Mouse (Mus musculus) frontal cortex, postnatal 36 days (tissue): ENCODE data around the gene Fbxl16.
"Not testable (repeated sequence)": the region's sequence is repeated elsewhere in the genome, so short reads cannot be mapped to it uniquely, and the experiment has no call there.

Source experiments
- DNase-seq, 2 experiments: peaks; one replicate each; pipeline ENCODE4 v3.0.0; 2022; ENCODE audit warnings: low spot score in 2 of 2

The Fbxl16 gene

DNA sequence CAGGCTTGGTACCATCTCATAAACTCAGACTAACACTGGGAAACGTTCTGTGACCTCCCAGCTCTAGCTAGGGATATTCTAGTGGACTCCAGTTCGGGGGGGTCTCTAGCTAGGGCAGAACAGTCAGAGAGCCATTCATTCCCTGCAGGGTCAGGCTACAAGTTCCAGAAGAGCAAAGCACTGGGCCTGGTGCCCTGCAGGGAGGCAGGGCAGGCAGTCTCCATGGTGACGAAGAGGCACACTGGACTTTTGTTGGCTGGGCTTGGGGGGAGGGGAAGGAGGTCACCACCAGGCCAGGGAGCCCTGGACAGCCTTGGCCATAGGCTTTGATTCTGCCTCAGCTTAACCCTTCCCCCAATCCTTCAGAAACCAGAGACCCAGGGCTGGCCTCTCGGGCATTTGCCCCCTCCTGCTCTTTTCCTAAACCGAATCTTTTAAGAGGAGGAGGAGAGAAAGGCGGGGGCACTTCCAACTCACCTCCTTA lies 13.2 kb upstream of the Fbxl16 start, which contains the start of gene AC134908.4:
AC134908.4 (minus strand) TSS at position 51 of the 484 bp plus-strand sequence.
- peak in 1 of 2 experiments; percentile 63 for DNase-seq

DNA sequence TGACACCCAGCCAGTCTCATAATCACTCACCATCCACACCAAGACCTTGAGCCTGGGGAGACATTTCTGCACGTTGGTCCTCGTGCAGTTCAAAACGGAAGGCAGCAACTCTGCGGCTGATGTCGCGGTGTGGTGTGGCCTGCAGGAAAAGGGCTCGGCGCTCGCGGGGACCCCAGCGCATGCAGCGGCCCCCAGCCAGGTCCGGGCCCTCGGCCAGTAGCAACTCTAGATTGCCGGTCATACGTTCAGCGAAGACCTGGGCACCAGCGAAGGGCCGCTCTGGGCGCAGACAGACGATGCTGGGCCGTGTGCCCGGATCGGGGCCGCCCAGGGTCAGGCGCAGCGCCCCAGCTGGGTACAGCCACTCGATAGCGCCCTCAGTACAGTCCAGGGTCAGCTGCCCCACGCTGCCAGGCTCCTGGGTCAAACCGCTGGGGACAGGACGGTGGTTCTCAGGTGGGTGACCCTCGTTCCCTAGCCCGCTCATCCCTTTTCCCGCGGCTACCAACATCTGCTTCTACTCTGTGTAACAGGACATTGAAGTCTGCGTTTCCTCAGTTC lies 12.6 kb upstream of the Fbxl16 start:
- DNase-seq = no peak

DNA sequence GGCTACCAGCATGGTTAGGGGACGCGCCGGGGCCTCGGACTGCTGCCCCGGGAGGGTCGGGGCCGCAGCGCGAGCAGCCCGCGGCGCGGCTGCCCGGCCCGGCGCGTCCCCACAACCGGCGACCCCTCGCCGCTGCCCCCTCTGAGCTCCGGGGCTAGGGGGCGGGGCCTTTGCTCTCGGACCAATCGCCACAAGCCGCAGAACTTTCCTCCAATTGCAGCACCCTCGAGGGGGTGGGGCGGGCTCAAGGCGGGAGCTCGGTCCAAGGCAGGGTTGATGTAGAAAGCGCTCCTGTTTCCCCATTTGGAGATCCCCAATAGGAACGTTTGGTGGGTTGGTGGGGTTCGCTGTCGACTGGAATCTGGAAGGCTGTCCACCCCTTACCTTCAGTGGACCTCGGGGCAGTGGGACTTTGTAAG lies 11.9 kb upstream of the Fbxl16 start, which contains the start of gene Metrn:
Metrn (minus strand) TSS at position 186 of the 419 bp plus-strand sequence.
- peak in 1 of 2 experiments; percentile 67 for DNase-seq

DNA sequence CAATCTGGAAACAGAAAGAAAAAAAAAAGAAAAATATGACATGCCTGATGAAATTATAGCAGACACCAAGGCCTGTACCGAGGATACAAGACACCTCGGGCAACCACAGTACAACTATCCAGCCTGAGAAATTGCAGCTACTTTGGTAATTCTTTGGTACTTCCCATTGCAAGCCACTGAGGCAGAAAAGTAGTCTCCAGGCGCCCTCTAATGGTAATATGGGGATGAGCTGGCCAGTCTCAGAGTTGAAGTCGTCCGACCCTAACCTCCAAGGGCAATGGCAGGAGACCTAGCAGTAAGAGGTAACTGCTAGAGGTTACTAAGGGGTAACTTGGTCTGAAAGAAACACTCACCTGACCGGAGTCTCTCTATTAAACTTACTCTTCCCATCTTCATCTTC lies 7.9 kb upstream of the Fbxl16 start:
- peak in 1 of 2 experiments; percentile 84 for DNase-seq

DNA sequence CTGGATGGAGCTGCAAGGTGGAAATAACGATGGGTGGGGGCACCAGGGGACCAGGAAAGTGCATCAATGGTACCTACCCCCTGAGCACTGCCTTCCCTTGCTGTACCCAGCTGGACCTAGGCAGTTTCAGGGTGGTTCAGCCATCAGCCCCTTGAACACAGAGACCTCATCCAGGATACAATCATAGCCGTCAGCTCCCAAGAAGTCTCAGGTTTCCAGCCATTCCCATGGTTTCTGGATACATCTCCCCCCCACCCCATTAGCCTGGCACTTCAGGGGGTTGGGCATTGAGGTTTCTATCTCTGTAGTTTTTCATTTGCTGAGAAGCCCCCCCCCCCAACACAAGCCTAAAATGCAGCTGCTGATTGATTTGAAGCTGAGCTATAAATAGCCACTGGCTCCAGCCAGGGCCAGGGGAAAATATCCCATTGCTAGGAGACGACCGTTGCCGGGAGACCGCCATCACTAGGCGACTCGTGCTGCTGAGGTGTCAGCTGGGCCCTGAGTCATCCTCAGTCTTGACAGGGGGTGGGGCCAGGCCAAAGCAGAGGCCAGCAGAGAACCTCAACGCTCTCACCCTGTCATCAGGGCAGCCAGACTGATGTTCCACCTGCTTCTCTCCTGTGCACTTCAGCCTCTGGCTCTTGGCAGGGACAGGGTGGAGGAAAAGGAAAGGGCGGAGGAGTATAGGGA lies 5.9 kb upstream of the Fbxl16 start:
- DNase-seq = peak; percentile 79 to 88

DNA sequence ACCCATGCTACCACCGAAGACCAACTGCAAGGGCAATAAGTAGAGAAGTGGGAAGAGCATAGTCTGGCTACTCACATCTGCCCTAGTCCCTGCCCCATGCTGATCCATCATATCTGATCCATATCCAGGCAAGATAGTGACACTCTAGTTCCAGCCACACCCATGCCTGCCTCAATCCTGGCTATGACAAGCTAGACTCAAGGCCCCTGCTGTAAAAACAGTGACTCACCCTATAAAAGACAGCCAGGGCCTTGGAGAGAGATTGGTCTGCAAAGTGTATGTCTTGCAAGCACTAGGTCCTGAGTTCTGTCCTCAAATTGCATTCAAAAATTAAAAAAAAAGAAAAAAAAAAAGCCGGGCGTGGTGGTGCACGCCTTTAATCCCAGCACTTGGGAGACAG lies 2.4 kb upstream of the Fbxl16 start:
- no peak for DNase-seq

DNA sequence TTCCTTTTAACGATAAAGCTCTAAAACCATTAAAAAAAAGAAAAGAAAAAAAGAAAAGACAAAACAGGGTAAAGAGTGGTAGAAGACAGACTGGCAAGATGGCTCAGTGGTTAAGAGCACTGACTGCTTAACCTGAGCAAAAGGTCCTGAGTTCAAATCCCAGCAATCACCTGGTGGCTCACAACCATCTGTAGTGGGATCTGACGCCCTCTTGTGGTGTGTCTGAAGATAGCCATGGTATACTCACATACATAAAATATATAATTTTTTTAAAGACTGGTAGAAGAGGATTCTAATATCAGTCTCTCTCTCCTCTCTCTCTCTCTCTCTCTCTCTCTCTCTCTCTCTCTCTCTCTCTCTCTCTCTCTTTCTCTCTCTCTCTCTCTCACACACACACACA lies 1.4 kb upstream of the Fbxl16 start:
- not testable (repeated sequence) for DNase-seq

DNA sequence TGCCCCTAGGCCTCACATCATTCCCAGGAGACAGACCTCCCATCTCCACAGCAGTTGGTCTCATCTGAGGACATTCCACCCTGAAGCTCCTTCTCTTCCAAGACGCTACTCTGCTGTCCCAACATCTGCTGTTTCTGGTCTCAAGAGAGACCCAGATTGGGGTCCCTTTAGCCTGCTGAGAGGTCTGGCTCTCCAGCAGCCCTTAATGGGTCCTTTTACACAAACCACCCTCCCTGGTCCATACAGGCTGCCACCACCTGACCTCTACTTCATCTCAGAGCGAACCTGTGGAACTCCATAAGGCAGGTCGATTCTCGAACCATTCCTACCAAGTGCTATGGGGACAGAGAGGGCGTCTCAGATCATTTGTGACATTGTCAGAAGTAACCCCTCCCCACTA lies 857 bp upstream of the Fbxl16 start:
- no peak for DNase-seq

DNA sequence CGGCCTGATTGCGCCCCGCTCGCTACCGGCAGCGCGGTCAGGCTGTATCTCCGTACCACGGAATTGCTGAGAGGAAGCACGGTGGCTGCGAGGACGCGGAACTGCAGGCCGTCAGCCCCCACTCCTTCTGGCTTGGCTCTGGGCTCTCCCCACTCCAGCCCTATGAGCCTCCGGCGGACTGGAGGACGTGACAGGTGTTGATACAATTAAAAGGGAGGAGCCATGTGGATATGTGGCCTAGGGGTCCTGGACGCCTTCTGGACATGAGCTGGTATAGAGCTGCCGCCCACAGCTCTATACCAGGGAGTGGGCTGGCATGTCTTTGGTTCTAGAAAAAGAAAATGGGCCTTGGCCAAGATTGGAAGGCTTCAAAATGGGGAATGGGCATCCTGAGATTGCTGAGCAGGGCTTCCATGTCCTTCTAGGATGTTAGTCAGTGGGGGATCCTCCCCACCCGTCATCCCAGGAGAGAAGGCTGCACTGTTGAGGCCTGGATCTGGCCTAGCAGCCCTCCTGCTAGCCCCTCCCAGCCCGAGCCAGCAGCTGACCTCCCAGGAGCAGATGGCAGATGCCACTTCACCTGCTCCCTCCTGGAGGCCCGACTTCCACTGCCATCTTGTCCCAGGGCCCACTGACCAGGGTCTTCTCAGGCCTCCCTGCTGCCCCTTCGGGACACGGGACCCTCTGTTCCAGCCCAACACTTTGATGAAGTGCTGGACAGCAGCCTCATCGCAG lies 888 bp downstream of the Fbxl16 start:
- peak; percentile 45 to 53 for DNase-seq

DNA sequence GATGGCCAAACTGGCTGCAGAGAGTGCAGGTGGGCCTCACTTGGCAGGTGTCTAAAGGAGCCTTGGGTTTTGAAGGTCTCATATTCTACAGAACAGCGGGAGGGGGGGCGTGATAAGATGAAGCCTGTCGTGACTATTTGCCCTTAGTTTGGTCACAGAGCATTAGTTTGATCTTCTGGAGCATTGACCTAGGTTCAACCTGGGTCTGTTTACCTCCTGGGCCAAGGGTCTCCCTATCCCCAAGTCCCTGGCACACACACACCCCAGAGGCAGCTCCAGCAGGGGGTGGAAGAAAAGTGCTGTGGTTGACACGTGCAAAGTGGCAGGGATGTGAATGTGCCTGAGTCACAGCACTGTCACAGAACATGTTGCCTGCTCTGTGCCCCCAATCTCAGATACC lies 2.0 kb downstream of the Fbxl16 start:
- no peak for DNase-seq

DNA sequence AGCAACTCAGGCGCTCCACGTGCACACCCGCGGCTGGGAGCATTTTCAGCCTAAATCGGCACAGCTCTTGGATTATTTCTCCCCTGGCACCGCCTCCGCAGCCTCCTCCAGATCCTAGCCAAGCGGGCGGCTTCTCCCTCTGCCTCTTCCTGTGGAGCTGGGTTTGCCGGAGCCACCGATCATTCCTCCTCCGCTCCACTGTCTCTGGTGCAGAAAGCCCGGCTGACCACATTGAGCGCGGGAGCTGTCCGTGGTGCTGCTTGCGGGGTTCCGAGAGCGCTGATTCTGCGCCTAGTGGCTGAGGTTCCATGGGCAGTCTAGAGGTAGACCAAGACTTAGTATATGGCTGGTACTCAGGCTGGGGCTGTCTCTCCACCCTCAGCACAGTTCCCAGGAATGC lies 4.6 kb downstream of the Fbxl16 start:
- DNase-seq = peak; percentile 88 to 90

DNA sequence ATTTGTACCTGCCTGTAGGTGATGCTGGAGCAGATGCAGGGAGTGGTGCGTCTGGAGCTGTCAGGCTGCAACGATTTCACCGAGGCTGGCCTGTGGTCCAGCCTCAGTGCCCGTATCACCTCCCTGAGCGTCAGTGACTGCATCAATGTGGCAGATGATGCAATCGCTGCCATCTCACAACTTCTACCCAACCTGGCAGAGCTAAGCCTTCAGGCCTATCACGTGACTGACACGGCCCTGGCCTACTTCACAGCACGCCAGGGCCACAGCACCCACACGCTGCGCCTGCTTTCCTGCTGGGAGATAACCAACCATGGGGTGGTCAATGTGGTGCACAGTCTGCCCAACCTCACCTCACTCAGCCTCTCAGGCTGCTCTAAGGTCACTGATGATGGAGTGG lies 8.8 kb downstream of the Fbxl16 start:
- DNase-seq = no peak

DNA sequence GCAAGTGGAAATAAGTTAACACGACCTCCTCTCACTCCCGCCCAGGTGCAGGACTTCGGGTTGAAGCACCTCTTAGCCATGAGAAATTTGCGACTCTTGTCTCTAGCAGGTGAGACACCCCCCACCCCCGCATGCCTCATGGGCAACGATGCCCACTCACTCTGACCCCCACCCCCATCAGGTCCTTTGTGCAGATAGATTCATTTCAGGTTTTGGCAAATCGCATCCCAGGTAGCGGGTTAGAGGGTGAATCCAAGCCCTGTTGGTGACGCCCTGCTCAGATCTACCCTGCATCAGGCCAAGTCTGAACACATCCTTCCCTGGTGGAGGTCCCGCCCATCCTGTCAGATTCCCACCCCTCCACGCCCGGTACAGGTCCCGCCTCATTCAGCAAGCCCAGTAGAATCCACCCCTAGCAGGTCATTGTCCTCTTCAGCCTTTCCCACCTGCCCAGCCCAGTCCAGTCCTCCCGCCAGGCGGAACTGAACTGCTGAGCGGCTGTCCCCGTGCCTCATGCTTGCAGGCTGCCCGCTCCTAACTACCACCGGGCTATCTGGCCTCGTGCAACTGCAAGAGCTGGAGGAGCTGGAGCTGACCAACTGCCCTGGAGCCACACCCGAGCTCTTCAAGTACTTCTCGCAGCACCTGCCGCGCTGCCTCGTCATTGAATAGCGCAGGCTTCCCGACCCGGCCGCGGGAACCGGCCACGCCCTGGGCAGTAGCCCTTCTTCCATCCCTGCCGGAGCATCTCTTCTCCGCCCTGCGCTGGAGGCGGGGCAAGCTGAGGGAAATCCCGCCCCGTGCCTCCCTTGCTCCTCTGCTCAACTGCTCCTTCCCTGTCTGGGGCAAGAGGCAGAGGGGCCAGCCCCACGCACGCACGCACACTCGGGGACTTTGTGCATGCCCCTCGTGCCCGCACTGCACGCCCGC lies 10.2 kb downstream of the Fbxl16 start:
- DNase-seq = no peak

DNA sequence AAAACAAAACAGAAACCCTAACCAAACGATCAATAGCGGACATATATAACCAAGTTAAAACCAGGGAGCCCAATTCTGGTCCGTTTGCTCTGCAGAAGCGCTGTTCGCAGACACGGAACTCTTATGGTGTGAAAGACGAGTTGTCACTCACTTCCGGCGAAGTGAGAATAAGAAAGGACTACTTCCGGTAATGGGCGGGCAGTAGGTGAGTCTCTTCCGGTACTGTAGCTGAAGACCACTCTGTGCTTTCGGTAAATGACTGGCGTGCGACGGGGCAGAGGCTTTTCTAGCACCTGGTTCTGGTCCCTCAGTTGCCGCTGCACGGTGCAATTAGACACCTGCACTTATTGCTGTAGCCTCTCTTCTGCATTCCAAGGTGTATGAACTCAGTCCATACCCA lies 14.6 kb downstream of the Fbxl16 start, which contains the start of gene Wdr24:
Wdr24 (plus strand) TSS at position 176 of the 400 bp plus-strand sequence.
- peak; percentile 73 to 86 for DNase-seq

DNA sequence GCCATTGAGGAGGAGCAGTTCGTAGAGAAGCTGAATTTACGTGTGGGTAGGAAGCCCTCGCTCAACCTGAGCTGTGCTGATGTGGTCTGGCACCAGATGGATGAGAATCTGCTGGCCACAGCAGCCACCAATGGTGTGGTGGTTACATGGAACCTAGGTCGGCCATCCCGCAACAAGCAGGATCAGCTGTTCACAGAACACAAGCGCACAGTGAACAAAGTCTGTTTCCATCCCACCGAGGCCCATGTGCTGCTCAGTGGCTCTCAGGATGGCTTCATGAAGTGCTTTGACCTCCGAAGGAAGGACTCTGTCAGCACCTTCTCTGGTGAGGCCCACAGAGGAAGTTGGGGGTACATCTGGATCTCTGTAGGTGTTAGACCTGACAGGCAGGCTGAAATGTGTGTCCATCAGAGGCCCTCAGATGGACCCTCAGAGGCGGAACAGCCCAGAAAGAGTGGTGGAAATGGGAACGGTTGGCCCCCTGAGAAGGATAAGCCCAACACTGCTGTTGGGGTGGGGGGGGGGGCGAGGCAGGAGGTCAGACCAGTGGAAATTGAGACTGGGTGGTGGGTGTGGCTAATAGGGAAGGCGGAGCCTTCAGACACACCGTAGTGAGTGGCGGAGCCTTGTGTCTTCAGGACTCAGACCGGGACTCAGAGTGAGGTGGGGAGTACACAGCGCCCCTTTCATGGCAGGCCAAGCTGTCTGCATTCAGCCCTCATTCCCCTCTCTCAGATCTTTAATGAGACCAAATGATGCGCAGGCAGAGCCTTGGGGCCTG lies 15.7 kb downstream of the Fbxl16 start:
- no peak for DNase-seq

DNA sequence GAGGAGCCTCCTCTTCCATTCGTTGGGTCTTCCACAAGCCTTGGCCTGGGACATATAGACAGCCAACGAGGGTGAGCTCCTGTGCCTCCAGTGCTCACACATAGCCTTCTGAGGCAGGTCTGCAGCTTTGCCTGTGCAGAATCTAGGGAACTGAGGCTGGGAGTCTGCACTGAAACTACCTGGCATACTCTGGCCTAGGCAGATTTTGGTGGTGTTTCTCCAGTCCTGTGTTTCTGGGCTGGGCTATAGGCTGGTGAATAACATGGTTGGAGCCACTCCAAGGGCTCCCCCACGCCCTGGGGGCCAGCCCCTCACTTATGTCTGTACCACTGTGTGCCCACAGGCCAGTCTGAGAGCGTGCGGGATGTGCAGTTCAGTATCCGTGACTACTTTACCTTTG lies 16.4 kb downstream of the Fbxl16 start:
- no peak for DNase-seq

DNA sequence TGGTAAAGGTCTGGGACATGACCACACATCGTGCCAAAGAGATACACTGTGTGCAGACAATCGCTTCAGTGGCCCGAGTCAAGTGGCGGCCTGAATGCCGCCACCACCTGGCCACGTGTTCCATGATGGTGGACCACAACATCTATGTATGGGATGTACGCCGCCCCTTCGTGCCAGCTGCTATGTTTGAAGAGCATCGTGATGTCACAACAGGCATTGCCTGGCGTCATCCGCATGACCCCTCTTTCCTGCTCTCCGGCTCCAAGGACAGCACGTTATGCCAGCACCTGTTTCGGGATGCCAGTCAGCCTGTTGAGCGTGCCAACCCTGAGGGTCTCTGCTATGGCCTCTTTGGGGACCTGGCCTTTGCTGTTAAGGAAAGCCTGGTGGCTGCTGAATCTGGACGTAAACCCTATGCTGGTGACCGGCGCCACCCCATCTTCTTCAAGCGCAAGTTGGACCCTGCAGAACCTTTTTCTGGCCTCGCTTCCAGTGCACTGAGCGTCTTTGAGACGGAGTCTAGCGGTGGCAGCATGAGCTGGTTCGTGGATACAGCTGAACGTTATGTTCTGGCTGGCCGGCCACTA lies 17.2 kb downstream of the Fbxl16 start:
- DNase-seq = no peak

DNA sequence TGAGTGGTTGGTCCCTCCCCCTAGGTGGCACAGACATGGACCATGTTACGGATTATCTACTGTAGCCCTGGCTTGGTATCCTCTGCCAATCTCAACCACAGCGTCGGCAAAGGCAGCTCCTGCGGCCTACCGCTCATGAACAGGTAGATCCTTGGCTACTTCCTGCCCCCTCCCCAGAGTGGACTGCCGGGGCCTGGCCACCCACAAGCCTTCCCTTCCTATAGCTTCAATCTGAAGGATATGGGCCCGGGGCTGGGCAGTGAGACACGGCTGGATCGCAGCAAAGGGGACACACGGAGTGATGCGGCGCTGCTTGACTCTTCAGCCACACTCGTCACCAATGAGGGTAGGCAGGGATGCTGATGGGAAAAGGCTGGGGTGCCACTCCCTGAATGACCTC lies 18.1 kb downstream of the Fbxl16 start:
- DNase-seq = no peak

DNA sequence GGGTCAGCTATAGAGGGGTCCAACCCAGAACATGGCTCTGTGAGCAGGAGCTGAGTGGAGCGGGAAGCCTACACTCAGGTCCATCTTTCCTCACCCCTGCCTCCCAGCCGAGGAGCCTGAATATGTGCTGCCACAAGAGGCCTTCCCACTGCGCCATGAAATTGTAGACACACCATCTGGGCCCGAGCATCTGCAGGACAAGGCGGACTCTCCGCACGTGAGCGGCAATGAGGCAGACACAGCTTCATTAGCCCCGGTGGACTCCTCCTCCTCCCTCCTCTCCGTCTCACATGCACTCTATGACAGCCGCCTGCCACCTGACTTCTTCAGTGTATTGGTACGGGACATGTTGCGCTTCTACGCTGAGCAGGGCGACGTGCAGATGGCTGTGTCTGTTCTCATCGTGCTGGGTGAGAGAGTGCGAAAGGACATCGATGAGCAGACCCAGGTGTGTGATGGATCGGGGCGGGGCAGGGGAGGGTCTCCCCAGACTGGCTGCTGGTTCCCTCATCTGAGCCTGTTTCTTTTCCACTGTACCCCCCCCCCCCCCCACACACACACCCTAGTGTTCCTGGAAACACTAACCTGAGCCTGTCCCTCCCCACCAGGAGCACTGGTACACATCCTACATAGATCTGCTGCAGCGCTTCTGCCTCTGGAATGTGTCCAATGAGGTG lies 18.8 kb downstream of the Fbxl16 start:
- no peak for DNase-seq

DNA sequence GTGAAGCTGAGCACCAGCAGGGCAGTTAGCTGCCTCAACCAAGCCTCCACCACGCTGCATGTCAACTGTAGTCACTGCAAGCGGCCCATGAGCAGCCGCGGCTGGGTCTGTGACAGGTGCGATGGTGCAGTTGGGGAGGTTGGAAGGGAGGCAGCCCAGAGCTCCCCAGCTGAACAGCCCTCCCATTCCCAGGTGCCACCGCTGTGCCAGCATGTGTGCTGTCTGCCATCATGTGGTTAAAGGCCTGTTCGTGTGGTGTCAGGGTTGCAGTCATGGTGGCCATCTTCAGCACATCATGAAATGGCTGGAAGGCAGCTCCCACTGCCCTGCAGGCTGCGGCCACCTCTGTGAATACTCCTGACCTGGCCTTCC lies 19.3 kb downstream of the Fbxl16 start:
- no peak for DNase-seq
